Mouse (Mus musculus) midbrain, embryonic 11.5 days (tissue): ENCODE measurements around the gene Pdia2. TPM values are rescaled to one million over a fixed set of nuclear protein-coding genes. Genes with fewer than 3 reads are reported as not detected.

Experiments
- ATAC-seq: fragments of 200-750 bp; cut with Nextera tagmentation; 2 replicates; pipeline ENCODE4 v1.8.0; 2017; ENCODE audit warnings: moderate TSS enrichment, moderate library complexity; ENCODE audit not compliant: low FRiP score
- DNase-seq: peaks from one replicate; pipeline ENCODE4 v3.0.0; 2015; ENCODE audit warnings: low spot score; ENCODE audit errors: missing footprints
- H3K27ac ChIP-seq: fragments of 300-500 bp; sonication (generic); 2 replicates; pipeline ENCODE4 v1.5.1; 2014; ENCODE audit warnings: low read depth, low read length
- H3K27me3 ChIP-seq: fragments of 300-500 bp; sonication (generic); 2 replicates; pipeline ENCODE4 v1.6.1; 2014; ENCODE audit warnings: mild to moderate bottlenecking, low read length, moderate library complexity, mixed read lengths; ENCODE audit not compliant: control insufficient read depth, insufficient read depth
- H3K36me3 ChIP-seq: fragments of 300-500 bp; sonication (generic); 2 replicates; pipeline ENCODE4 v1.6.1; 2014; ENCODE audit warnings: mild to moderate bottlenecking, low read length, moderate library complexity, mixed read lengths; ENCODE audit not compliant: control insufficient read depth, insufficient read depth
- H3K4me1 ChIP-seq: fragments of 300-500 bp; sonication (generic); 2 replicates; pipeline ENCODE4 v1.6.1; 2014; ENCODE audit warnings: low read length; ENCODE audit not compliant: control insufficient read depth, insufficient read depth
- H3K4me2 ChIP-seq: fragments of 300-500 bp; sonication (generic); 2 replicates; pipeline ENCODE4 v1.6.1; 2014; ENCODE audit warnings: mild to moderate bottlenecking, moderate library complexity
- H3K4me3 ChIP-seq: fragments of 300-500 bp; sonication (generic); 2 replicates; pipeline ENCODE4 v1.5.1; 2014; ENCODE audit warnings: low read depth, low read length
- H3K9ac ChIP-seq: fragments of 300-500 bp; sonication (generic); 2 replicates; pipeline ENCODE4 v1.6.1; 2014; ENCODE audit warnings: low read length
- H3K9me3 ChIP-seq: fragments of 300-500 bp; sonication (generic); 2 replicates; pipeline ENCODE4 v1.6.1; 2016; ENCODE audit warnings: low read length; ENCODE audit not compliant: control insufficient read depth
- WGBS: fragments of 180-500 bp; shearing (Covaris S2); extraction: QIAGEN DNeasy Blood & Tissue Kit; methylation state at CpG from one replicate; pipeline ENCODE4 v1.1.7; 2014; 5-methylcytosine and 5-hydroxymethylcytosine counted together
- polyA plus RNA-seq: library from polyadenylated mRNA; unstranded; fragments of >200 nt; fragmentation: Nextera tagmentation; extraction: Ambion mirVana; gene quantifications from 2 replicates; pipeline ENCODE4 v1.2.1, GENCODE M21; 2014

The Pdia2 gene
- 0.18 and 0.30 TPM in 2 replicates for polyA plus RNA-seq

DNA sequence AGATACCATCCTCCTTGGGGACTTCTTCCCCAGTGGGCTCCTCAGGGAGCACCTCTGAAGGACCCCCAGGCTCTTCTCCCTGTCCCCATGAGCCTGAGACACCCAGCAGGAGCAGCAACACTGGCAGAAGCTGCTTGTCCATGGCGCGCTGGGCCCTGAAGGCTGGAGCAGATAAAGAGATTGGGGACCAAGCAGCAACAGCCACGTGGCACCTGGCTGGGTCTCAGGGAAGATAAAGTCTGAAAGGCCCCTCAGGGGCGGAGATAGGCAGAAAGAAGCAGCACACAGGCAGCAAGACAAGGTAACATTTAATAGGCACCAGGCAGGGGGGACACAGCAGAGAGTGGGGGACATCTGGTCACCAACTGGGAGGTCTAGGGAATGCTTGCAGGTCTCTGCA, at the start of gene Pdia2:
Gene Pdia2 (minus strand): TSS at position 196 of the 400 bp plus-strand sequence.
- no peaks in the 10 kb centered on the region for H3K9me3 ChIP-seq
- DNase-seq (no peak), ATAC-seq (no peak)
- H3K27me3 ChIP-seq: peaks cover 51% of the 10 kb centered on the region
- H3K27ac ChIP-seq: no peak within 1 kb of the TSS
- peaks cover 17% of the 10 kb centered on the region for H3K4me1 ChIP-seq
- H3K36me3 ChIP-seq: peaks cover 6% of the 10 kb centered on the region
- 72% methylated on average over 4 of the region's 4 CpGs for WGBS
- H3K9ac ChIP-seq: no peak within 1 kb of the TSS
- H3K4me3 ChIP-seq: no peak within 1 kb of the TSS
- H3K4me2 ChIP-seq: no peak within 1 kb of the TSS

DNA sequence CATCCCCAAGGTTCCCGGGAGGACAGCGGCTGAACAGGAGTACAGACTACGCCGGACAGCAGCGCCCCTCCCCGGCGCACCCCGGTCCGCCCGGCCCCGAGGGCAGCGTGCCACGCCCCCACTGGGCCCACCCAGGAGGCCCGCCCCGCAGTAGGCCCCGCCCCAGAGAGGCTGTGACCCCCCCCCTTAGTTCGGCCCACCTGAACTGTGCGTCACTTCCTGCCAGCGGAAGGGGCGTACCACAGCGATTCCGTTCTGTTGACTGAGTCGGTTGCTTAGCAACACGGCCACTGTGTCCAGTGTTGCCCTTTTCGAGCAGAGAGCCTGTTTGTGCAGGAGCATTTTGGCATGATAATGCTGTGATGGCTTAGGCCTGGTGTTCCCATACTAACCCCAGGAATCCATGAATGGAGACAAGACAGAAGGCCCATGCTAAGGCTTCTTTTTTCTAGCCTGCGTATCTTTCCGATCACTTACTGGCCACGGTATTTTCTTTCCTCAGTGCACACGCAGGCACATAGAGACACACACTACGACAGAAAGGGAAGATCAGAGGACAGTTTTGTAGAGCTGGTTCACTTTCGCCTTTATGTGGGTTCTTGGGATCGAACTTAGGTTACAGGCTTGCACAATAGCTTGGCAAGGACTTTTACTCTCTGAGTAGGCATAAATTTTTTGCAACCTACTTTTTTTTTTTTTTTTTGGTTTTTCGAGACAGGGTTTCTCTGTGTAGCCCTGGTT, 45.4 kb upstream of the Pdia2 start, which contains the start of gene Fam234a:
Gene Fam234a (minus strand): TSS at position 142 of the 741 bp plus-strand sequence.
- Histone ChIP-seq H3K27me3 (no peaks in the 10 kb centered on the region), H3K4me3 (peak within 1 kb of the TSS; percentile 57), H3K9me3 (no peaks in the 10 kb centered on the region), H3K4me2 (peak within 1 kb of the TSS; percentile 68), H3K36me3 (no peaks in the 10 kb centered on the region), H3K27ac (peak within 1 kb of the TSS; percentile 63), H3K9ac (peak within 1 kb of the TSS; percentile 63), H3K4me1 (peaks cover 7% of the 10 kb centered on the region; the same call in 1 of the 2 replicates)
- DNase-seq (peak; percentile 99), ATAC-seq (peak; percentile 98)
- WGBS: 7% methylated on average over 33 of the region's 33 CpGs

GRCm38 (mm10) chr17:26243471-26244100, 44.7 kb upstream of the Pdia2 start:
- Histone ChIP-seq H3K4me2 (peak overlapping the region; percentile 68), H3K4me3 (peak overlapping the region; percentile 57), H3K9ac (peak overlapping the region; percentile 63), H3K4me1 (peaks cover 7% of the 10 kb centered on the region; the same call in 1 of the 2 replicates), H3K9me3 (no peaks in the 10 kb centered on the region), H3K27ac (peak overlapping the region; percentile 36; the same call in 1 of the 2 replicates), H3K27me3 (no peaks in the 10 kb centered on the region), H3K36me3 (no peaks in the 10 kb centered on the region)
- peak; percentile 97 for DNase-seq
- ATAC-seq: no peak; the same call in none of the 2 replicates
- WGBS: under 1% methylated on average over 32 of the region's 32 CpGs

DNA sequence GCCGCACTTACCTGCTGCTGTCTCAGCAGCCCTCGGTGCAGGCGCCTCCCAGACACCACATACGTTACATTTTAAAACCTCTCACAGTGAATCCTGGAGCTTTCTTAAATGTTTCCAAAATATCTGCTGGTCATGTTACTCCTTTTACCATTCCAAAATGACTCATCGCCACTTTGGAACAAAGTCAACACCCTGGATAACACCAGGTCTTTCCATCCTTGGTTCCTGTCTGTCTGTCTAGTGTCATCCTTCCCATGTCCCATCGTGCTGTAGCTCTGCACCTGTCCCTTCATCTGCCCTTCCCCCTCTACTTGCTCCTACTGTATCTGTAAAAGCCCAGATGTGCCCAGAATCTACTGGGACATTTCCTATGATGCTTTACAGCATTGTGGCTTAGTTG, 42.1 kb upstream of the Pdia2 start:
- Histone ChIP-seq H3K4me2 (no peak overlapping the region), H3K27ac (no peak overlapping the region), H3K27me3 (no peaks in the 10 kb centered on the region), H3K4me3 (no peak overlapping the region), H3K36me3 (no peaks in the 10 kb centered on the region), H3K9ac (no peak overlapping the region), H3K9me3 (no peaks in the 10 kb centered on the region), H3K4me1 (peaks cover 7% of the 10 kb centered on the region; the same call in 1 of the 2 replicates)
- WGBS: 85% methylated on average over 6 of the region's 6 CpGs
- ATAC-seq (no peak), DNase-seq (no peak)

GRCm38 (mm10) chr17:26240120-26240790, 41.4 kb upstream of the Pdia2 start:
- Histone ChIP-seq H3K27ac (no peak overlapping the region), H3K4me2 (no peak overlapping the region), H3K36me3 (no peaks in the 10 kb centered on the region), H3K9me3 (no peaks in the 10 kb centered on the region), H3K9ac (no peak overlapping the region), H3K4me1 (peaks cover 7% of the 10 kb centered on the region; the same call in 1 of the 2 replicates), H3K27me3 (no peaks in the 10 kb centered on the region), H3K4me3 (no peak overlapping the region)
- WGBS: 83% methylated on average over 6 of the region's 6 CpGs
- DNase-seq (no peak), ATAC-seq (no peak)

DNA sequence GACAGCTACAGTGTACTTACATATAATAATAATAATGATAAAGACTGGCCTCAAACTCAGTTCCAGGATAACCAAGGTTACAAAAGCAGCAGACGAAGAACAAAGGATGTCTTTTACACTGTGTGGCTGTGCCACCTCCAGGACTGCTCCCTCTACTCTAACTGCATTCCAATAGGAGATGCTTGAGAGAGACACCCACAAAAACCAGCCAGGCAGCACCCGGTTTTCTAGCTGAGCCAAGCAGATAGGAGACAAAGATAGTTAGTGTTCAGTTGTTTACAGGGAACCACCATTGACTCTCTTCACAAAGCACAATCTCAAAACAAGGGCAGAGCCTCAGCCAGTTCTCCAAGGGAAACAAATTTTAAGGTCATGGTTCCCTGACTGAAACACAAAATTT, 40.7 kb upstream of the Pdia2 start:
- DNase-seq: no peak
- H3K9me3 ChIP-seq: no peaks in the 10 kb centered on the region
- no peak overlapping the region for H3K9ac ChIP-seq
- WGBS: 78% methylated on average over 2 of the region's 2 CpGs
- H3K27me3 ChIP-seq: no peaks in the 10 kb centered on the region
- no peaks in the 10 kb centered on the region for H3K36me3 ChIP-seq
- H3K4me1 ChIP-seq: peaks cover 7% of the 10 kb centered on the region; the same call in 1 of the 2 replicates
- no peak overlapping the region for H3K4me2 ChIP-seq
- H3K4me3 ChIP-seq: no peak overlapping the region
- H3K27ac ChIP-seq: no peak overlapping the region
- ATAC-seq: no peak

GRCm38 (mm10) chr17:26237667-26238066, 38.8 kb upstream of the Pdia2 start:
- no peak overlapping the region for H3K4me3 ChIP-seq
- H3K9me3 ChIP-seq: no peaks in the 10 kb centered on the region
- no peak overlapping the region for H3K27ac ChIP-seq
- H3K4me1 ChIP-seq: no peaks in the 10 kb centered on the region
- no peak for DNase-seq
- WGBS: 87% methylated on average over 10 of the region's 10 CpGs
- no peaks in the 10 kb centered on the region for H3K36me3 ChIP-seq
- no peak overlapping the region for H3K4me2 ChIP-seq
- no peak for ATAC-seq
- H3K9ac ChIP-seq: no peak overlapping the region
- no peaks in the 10 kb centered on the region for H3K27me3 ChIP-seq

DNA sequence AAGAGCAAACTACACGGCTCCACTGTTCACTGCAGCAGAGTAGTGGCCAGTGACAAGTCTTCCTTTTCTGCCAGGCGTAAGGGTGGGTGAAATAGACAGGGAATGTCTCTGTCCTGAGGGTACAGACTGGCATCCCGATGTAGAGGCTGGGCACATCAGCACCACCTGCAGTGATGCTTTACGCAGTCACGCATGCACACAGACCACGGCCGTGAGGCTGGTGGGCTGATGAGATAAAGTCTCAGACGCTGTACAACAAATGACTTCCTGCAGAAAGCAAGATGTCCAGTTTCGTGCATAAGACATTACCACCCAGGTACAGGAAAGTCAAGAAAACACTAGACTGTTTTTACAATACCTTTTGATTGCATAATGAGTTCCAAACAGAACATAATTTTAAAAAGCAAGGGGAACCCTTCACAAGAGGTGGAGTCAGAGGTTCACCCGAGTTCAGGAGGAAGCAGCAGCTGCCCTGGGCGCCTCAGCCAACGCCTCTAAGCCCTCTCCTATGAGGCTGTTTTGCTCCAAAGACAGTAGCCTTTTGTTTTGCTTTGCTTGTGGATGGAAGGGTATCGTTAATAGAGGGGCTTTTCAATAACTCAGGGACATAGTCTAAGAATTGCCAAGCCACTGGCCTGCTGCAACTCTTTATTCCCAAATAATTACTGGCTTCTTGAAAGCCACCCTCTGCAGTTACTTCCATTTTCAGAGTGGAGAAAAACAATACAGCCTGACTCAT, 36.4 kb upstream of the Pdia2 start:
- no peak overlapping the region for H3K9ac ChIP-seq
- H3K4me3 ChIP-seq: no peak overlapping the region
- no peak overlapping the region for H3K27ac ChIP-seq
- H3K27me3 ChIP-seq: no peaks in the 10 kb centered on the region
- H3K4me1 ChIP-seq: no peaks in the 10 kb centered on the region
- WGBS: 78% methylated on average over 13 of the region's 13 CpGs
- no peak overlapping the region for H3K4me2 ChIP-seq
- no peak for ATAC-seq
- no peaks in the 10 kb centered on the region for H3K9me3 ChIP-seq
- no peak for DNase-seq
- no peaks in the 10 kb centered on the region for H3K36me3 ChIP-seq
